Mouse (Mus musculus) gastrocnemius, postnatal 14 days (tissue): Measurements from ENCODE around the gene Pde10a. TPM values are rescaled to one million over a fixed set of nuclear protein-coding genes. Genes with fewer than 3 reads are reported as not detected.

ENCODE experiments used
- DNase-seq: peaks from one replicate; pipeline ENCODE4 v3.0.0; 2021; ENCODE audit warnings: mixed read lengths
- intact Hi-C: fragments of 180-260 bp; cut with DNase I; formaldehyde crosslinking; loops from one replicate; pipeline ENCODE4 v1.15.1; 2025; ENCODE audit warnings: low total_unique reads
- long read RNA-seq, 2 experiments: library from polyadenylated mRNA; stranded (forward); transcript quantifications; one replicate each; pipeline ENCODE4 v2.0.0; 2021
- total RNA-seq, 2 experiments: library from RNA; stranded (reverse); gene quantifications; 2 replicates each; pipeline ENCODE4 v1.2.3; 2021

The Pde10a gene
- 1 to 10 TPM; 5.2 to 6.5 TPM for total RNA-seq
- long read RNA-seq, experiment 1, partial matches to known transcripts = 1 of 2 reads
- long read RNA-seq, experiment 1, other reads (novel, unspliced or antisense) = 0 of 2 reads
- long read RNA-seq, experiment 2, partial matches to known transcripts = 0 of 2 reads
- long read RNA-seq, experiment 2, other reads (novel, unspliced or antisense) = 2 of 2 reads

GRCm38 (mm10) chr17:8525225-8525721 is at the start of gene Pde10a:
Pde10a (plus strand) TSS chr17:8525372.
- intact Hi-C loops = no loop called here
- DNase-seq = peak; percentile 37

- DNase-seq = no peak
- intact Hi-C loops = no loop called here
These were observed 46.6 kb upstream of the Pde10a start for GRCm38 (mm10) chr17:8478554-8478953.

- no peak for DNase-seq
- intact Hi-C loops = no loop called here
These were observed 45.6 kb upstream of the Pde10a start for GRCm38 (mm10) chr17:8479493-8480128.

GRCm38 (mm10) chr17:8481797-8482196 is 43.4 kb upstream of the Pde10a start:
- no peak for DNase-seq
- intact Hi-C loops = no loop called here

GRCm38 (mm10) chr17:8482876-8483275 is 42.3 kb upstream of the Pde10a start:
- DNase-seq = no peak
- intact Hi-C loops = no loop called here

GRCm38 (mm10) chr17:8484246-8484645 is 40.9 kb upstream of the Pde10a start:
- intact Hi-C loops = no loop called here
- no peak for DNase-seq

- intact Hi-C loops = no loop called here
- DNase-seq = no peak
These were observed 40.0 kb upstream of the Pde10a start for GRCm38 (mm10) chr17:8485146-8485545.

- peak; percentile 43 for DNase-seq
- intact Hi-C loops = no loop called here
These were observed 37.3 kb upstream of the Pde10a start for GRCm38 (mm10) chr17:8487824-8488223.

- DNase-seq = no peak
- intact Hi-C loops = no loop called here
These were observed 34.2 kb upstream of the Pde10a start for GRCm38 (mm10) chr17:8490971-8491370.

- DNase-seq = no peak
- intact Hi-C loops = no loop called here
These were observed 31.7 kb upstream of the Pde10a start for GRCm38 (mm10) chr17:8493461-8493860.

GRCm38 (mm10) chr17:8498151-8498550 is 27.0 kb upstream of the Pde10a start:
- intact Hi-C loops = no loop called here

GRCm38 (mm10) chr17:8498655-8499054 is 26.5 kb upstream of the Pde10a start:
- intact Hi-C loops = no loop called here
- no peak for DNase-seq

More at GRCm38 (mm10) chr17:8498151-8498550, 27.0 kb upstream of the Pde10a start:
- no peak for DNase-seq

- no peak for DNase-seq
- intact Hi-C loops = no loop called here
These were observed 25.5 kb upstream of the Pde10a start for GRCm38 (mm10) chr17:8499564-8500117.

- DNase-seq = no peak
- intact Hi-C loops = no loop called here
These were observed 20.8 kb upstream of the Pde10a start for GRCm38 (mm10) chr17:8504381-8504780.

- intact Hi-C loops = no loop called here
- DNase-seq = peak; percentile 87
These were observed 19.3 kb upstream of the Pde10a start for GRCm38 (mm10) chr17:8505669-8506426.

- intact Hi-C loops = no loop called here
- no peak for DNase-seq
These were observed 18.4 kb upstream of the Pde10a start for GRCm38 (mm10) chr17:8506726-8507125.

GRCm38 (mm10) chr17:8507654-8508053 is 17.5 kb upstream of the Pde10a start:
- DNase-seq = no peak
- intact Hi-C loops = no loop called here

- peak; percentile 78 for DNase-seq
- intact Hi-C loops = no loop called here
These were observed 16.6 kb upstream of the Pde10a start for GRCm38 (mm10) chr17:8508305-8509141.

GRCm38 (mm10) chr17:8516006-8516405 is 9.2 kb upstream of the Pde10a start:
- intact Hi-C loops = no loop called here
- no peak for DNase-seq
